Mouse (Mus musculus) midbrain, embryonic 12.5 days (tissue): ENCODE results near the gene Hipk2. TPM values are rescaled to one million over a fixed set of nuclear protein-coding genes. Genes with fewer than 3 reads are reported as not detected.

Source experiments
- ATAC-seq: fragments of 200-750 bp; cut with Nextera tagmentation; 2 replicates; pipeline ENCODE4 v1.8.0; 2017; ENCODE audit warnings: low read depth, moderate TSS enrichment, moderate library complexity; ENCODE audit not compliant: low FRiP score
- H3K27ac ChIP-seq: fragments of 300-500 bp; sonication (generic); replicated peaks from 2 replicates; pipeline ENCODE4 v1.5.1; 2016; ENCODE audit warnings: mild to moderate bottlenecking
- H3K27me3 ChIP-seq: fragments of 300-500 bp; sonication (generic); 2 replicates; pipeline ENCODE4 v1.6.1; 2016; ENCODE audit warnings: mild to moderate bottlenecking
- H3K36me3 ChIP-seq: fragments of 300-500 bp; sonication (generic); 2 replicates; pipeline ENCODE4 v1.6.1; 2016
- H3K4me1 ChIP-seq: fragments of 300-500 bp; sonication (generic); 2 replicates; pipeline ENCODE4 v1.6.1; 2016
- H3K4me2 ChIP-seq: fragments of 300-500 bp; sonication (generic); replicated peaks from 2 replicates; pipeline ENCODE4 v1.6.1; 2016; ENCODE audit warnings: mild to moderate bottlenecking, moderate library complexity
- H3K4me3 ChIP-seq: fragments of 300-500 bp; sonication (generic); 2 replicates; pipeline ENCODE4 v1.5.1; 2016; ENCODE audit warnings: mild to moderate bottlenecking
- H3K9ac ChIP-seq: fragments of 300-500 bp; sonication (generic); replicated peaks from 2 replicates; pipeline ENCODE4 v1.6.1; 2016; ENCODE audit warnings: mild to moderate bottlenecking, moderate library complexity
- H3K9me3 ChIP-seq: fragments of 300-500 bp; sonication (generic); 2 replicates; pipeline ENCODE4 v1.6.1; 2016; ENCODE audit warnings: mild to moderate bottlenecking
- WGBS: fragments of 180-500 bp; shearing (Covaris S2); methylation state at CpG from one replicate; pipeline ENCODE4 v1.1.7; 2016; 5-methylcytosine and 5-hydroxymethylcytosine counted together
- polyA plus RNA-seq: library from polyadenylated mRNA; unstranded; fragments of >200 nt; fragmentation: Nextera tagmentation; extraction: Ambion mirVana; gene quantifications from 2 replicates; pipeline ENCODE4 v1.2.1, GENCODE M21; 2016

Gene Hipk2
- polyA plus RNA-seq, 1 experiment from 2014 or later = 36.7 TPM

- peak within 1 kb of the TSS; percentile 100 for H3K4me3 ChIP-seq
- H3K27me3 ChIP-seq = peaks cover 26% of the 10 kb centered on the region
- H3K9me3 ChIP-seq = no peaks in the 10 kb centered on the region
- peaks cover 2% of the 10 kb centered on the region; the same call in 1 of the 2 replicates for H3K36me3 ChIP-seq
- WGBS = 1% methylated on average over 58 of the region's 77 CpGs
- H3K4me2 ChIP-seq = peak within 1 kb of the TSS; percentile 71
- peak within 1 kb of the TSS; percentile 100 for H3K9ac ChIP-seq
- H3K4me1 ChIP-seq = peaks cover 32% of the 10 kb centered on the region
- peak within 1 kb of the TSS; percentile 96 for H3K27ac ChIP-seq
- peak; percentile 78 for ATAC-seq
Observed at GRCm38 (mm10) chr6:38875258-38876070, 501 bp downstream of the Hipk2 start, which contains the start of gene Tbxas1. Gene Tbxas1, plus strand, starts transcription at chr6:38875404.

- no peak for ATAC-seq
- Histone ChIP-seq H3K9ac (peak overlapping the region; percentile 100), H3K36me3 (peaks cover 6% of the 10 kb centered on the region), H3K4me1 (peaks cover 37% of the 10 kb centered on the region), H3K4me3 (peak overlapping the region; percentile 100), H3K27me3 (peaks cover 19% of the 10 kb centered on the region), H3K27ac (peak overlapping the region; percentile 96), H3K4me2 (peak overlapping the region; percentile 71), H3K9me3 (no peaks in the 10 kb centered on the region)
- 0% methylated on average over 23 of the region's 23 CpGs for WGBS
Observed at GRCm38 (mm10) chr6:38874565-38875257, 1.3 kb downstream of the Hipk2 start.

- peak overlapping the region; percentile 100 for H3K4me3 ChIP-seq
- H3K27me3 ChIP-seq = peaks cover 15% of the 10 kb centered on the region; the same call in 1 of the 2 replicates
- 10% methylated on average over 8 of the region's 8 CpGs for whole genome bisulfite sequencing
- H3K4me2 ChIP-seq = peak overlapping the region; percentile 71
- H3K9me3 ChIP-seq = no peaks in the 10 kb centered on the region
- peaks cover 6% of the 10 kb centered on the region for H3K36me3 ChIP-seq
- no peak for ATAC-seq
- peaks cover 39% of the 10 kb centered on the region for H3K4me1 ChIP-seq
- H3K9ac ChIP-seq = peak overlapping the region; percentile 100
- H3K27ac ChIP-seq = peak overlapping the region; percentile 96; the same call in 1 of the 2 replicates
Observed at GRCm38 (mm10) chr6:38874035-38874434, 1.9 kb downstream of the Hipk2 start.

- no peak for ATAC-seq
- peak overlapping the region; percentile 100; the same call in 1 of the 2 replicates for H3K9ac ChIP-seq
- no peak overlapping the region for H3K27ac ChIP-seq
Observed at GRCm38 (mm10) chr6:38873316-38873715, 2.6 kb downstream of the Hipk2 start.

GRCm38 (mm10) chr6:38871051-38871450, 4.9 kb downstream of the Hipk2 start:
- Histone ChIP-seq H3K27ac (no peak overlapping the region), H3K27me3 (no peaks in the 10 kb centered on the region), H3K9me3 (no peaks in the 10 kb centered on the region), H3K9ac (no peak overlapping the region), H3K4me1 (peaks cover 60% of the 10 kb centered on the region), H3K36me3 (peaks cover 6% of the 10 kb centered on the region), H3K4me2 (no peak overlapping the region), H3K4me3 (no peak overlapping the region)
- 9% methylated on average over 7 of the region's 7 CpGs for WGBS
- ATAC-seq = no peak

More at GRCm38 (mm10) chr6:38873316-38873715, 2.6 kb downstream of the Hipk2 start:
- H3K36me3 ChIP-seq = peaks cover 6% of the 10 kb centered on the region
- 59% methylated on average over 1 of the region's 1 CpGs for WGBS
- 0 out of 2 replicates have a peak, but pooled peaks cover 10% of the 10 kb centered on the region for H3K27me3 ChIP-seq
- peak overlapping the region; percentile 100 for H3K4me3 ChIP-seq
- H3K4me2 ChIP-seq = peak overlapping the region; percentile 71
- peaks cover 41% of the 10 kb centered on the region for H3K4me1 ChIP-seq
- H3K9me3 ChIP-seq = no peaks in the 10 kb centered on the region

GRCm38 (mm10) chr6:38870070-38870469, 5.9 kb downstream of the Hipk2 start:
- Histone ChIP-seq H3K27ac (no peak overlapping the region), H3K4me2 (no peak overlapping the region), H3K4me1 (peaks cover 65% of the 10 kb centered on the region), H3K4me3 (no peak overlapping the region), H3K9ac (no peak overlapping the region), H3K36me3 (peaks cover 6% of the 10 kb centered on the region), H3K9me3 (no peaks in the 10 kb centered on the region), H3K27me3 (no peaks in the 10 kb centered on the region)
- ATAC-seq = no peak
- WGBS = 11% methylated on average over 2 of the region's 2 CpGs

- no peak overlapping the region for H3K9ac ChIP-seq
- no peak for ATAC-seq
- H3K4me1 ChIP-seq = peaks cover 65% of the 10 kb centered on the region
- no peaks in the 10 kb centered on the region for H3K27me3 ChIP-seq
- no peak overlapping the region for H3K4me3 ChIP-seq
- H3K27ac ChIP-seq = no peak overlapping the region
- WGBS = 96% methylated on average over 1 of the region's 1 CpGs
- H3K4me2 ChIP-seq = no peak overlapping the region
- H3K36me3 ChIP-seq = peaks cover 6% of the 10 kb centered on the region
- H3K9me3 ChIP-seq = no peaks in the 10 kb centered on the region
Observed at GRCm38 (mm10) chr6:38868974-38869373, 7.0 kb downstream of the Hipk2 start.

GRCm38 (mm10) chr6:38867291-38867690, 8.7 kb downstream of the Hipk2 start:
- Histone ChIP-seq H3K4me3 (no peak overlapping the region), H3K36me3 (peaks cover 6% of the 10 kb centered on the region), H3K9me3 (no peaks in the 10 kb centered on the region), H3K4me2 (no peak overlapping the region), H3K27ac (no peak overlapping the region), H3K9ac (no peak overlapping the region), H3K27me3 (no peaks in the 10 kb centered on the region), H3K4me1 (peaks cover 49% of the 10 kb centered on the region)
- ATAC-seq = no peak
- 43% methylated on average over 1 of the region's 1 CpGs for WGBS

GRCm38 (mm10) chr6:38866761-38867160, 9.2 kb downstream of the Hipk2 start:
- Histone ChIP-seq H3K36me3 (peaks cover 6% of the 10 kb centered on the region), H3K9ac (no peak overlapping the region), H3K4me1 (peaks cover 43% of the 10 kb centered on the region), H3K4me2 (no peak overlapping the region), H3K27me3 (no peaks in the 10 kb centered on the region), H3K27ac (no peak overlapping the region), H3K9me3 (no peaks in the 10 kb centered on the region), H3K4me3 (no peak overlapping the region)
- no peak for ATAC-seq
- WGBS = 79% methylated on average over 2 of the region's 2 CpGs

GRCm38 (mm10) chr6:38866357-38866756, 9.6 kb downstream of the Hipk2 start:
- no peak overlapping the region for H3K4me3 ChIP-seq
- H3K27me3 ChIP-seq = no peaks in the 10 kb centered on the region
- 85% methylated on average over 1 of the region's 1 CpGs for WGBS
- no peak overlapping the region for H3K27ac ChIP-seq
- peaks cover 6% of the 10 kb centered on the region for H3K36me3 ChIP-seq
- no peak for ATAC-seq
- no peaks in the 10 kb centered on the region for H3K9me3 ChIP-seq
- H3K9ac ChIP-seq = no peak overlapping the region
- H3K4me2 ChIP-seq = no peak overlapping the region
- H3K4me1 ChIP-seq = peaks cover 39% of the 10 kb centered on the region

GRCm38 (mm10) chr6:38865805-38866204, 10.2 kb downstream of the Hipk2 start:
- Histone ChIP-seq H3K4me3 (no peak overlapping the region), H3K27ac (no peak overlapping the region), H3K9ac (no peak overlapping the region), H3K36me3 (peaks cover 6% of the 10 kb centered on the region), H3K27me3 (no peaks in the 10 kb centered on the region), H3K4me2 (no peak overlapping the region), H3K4me1 (peaks cover 37% of the 10 kb centered on the region), H3K9me3 (no peaks in the 10 kb centered on the region)
- no peak for ATAC-seq

- Histone ChIP-seq H3K36me3 (no peaks in the 10 kb centered on the region), H3K9me3 (no peaks in the 10 kb centered on the region), H3K4me3 (no peak overlapping the region), H3K4me2 (no peak overlapping the region), H3K9ac (no peak overlapping the region), H3K27ac (no peak overlapping the region), H3K27me3 (no peaks in the 10 kb centered on the region), H3K4me1 (peaks cover 31% of the 10 kb centered on the region)
- no peak for ATAC-seq
- 69% methylated on average over 3 of the region's 3 CpGs for WGBS
Observed at GRCm38 (mm10) chr6:38863595-38863994, 12.4 kb downstream of the Hipk2 start.
